Mouse (Mus musculus): ENCODE results near the gene Edem1. TPM values are rescaled to one million over a fixed set of nuclear protein-coding genes. Genes with fewer than 3 reads are reported as not detected.
"Not testable (repeated sequence)": the region's sequence is repeated elsewhere in the genome, so short reads cannot be mapped to it uniquely, and the experiment has no call there.

The Edem1 gene
- polyA plus RNA-seq, 1 experiment, result 241 TPM

GRCm38 (mm10) chr6:108866317-108866716, 37.9 kb downstream of the Edem1 start:
- DNase-seq, result no peak
- Histone ChIP-seq H3K4me3 (ENCODE audit: control insufficient read depth, insufficient read depth, low read length) (no peak overlapping the region), H3K4me1 (replicated peaks; ENCODE audit: control insufficient read depth, insufficient read depth, low read length) (peaks cover 12% of the 10 kb centered on the region), H3K27me3 (ENCODE audit: control insufficient read depth, insufficient read depth, low read length) (no peaks in the 10 kb centered on the region), H3K36me3 (ENCODE audit: control insufficient read depth, insufficient read depth, low read length) (no peaks in the 10 kb centered on the region), H3K27ac (ENCODE audit: control insufficient read depth, insufficient read depth, low read length) (no peak overlapping the region)
- TF ChIP-seq POLR2A (IDR thresholded peaks at IDR 0.05; ENCODE audit: control insufficient read depth, extremely low read depth, insufficient read depth, low read length, poor library complexity), result no peak
- no peak for TF ChIP-seq CTCF (IDR thresholded peaks at IDR 0.05; ENCODE audit: borderline replicate concordance, control insufficient read depth, extremely low read depth, insufficient read depth, low read length, poor library complexity)
- WGBS, result 43% methylated on average over 5 of the region's 5 CpGs

DNA sequence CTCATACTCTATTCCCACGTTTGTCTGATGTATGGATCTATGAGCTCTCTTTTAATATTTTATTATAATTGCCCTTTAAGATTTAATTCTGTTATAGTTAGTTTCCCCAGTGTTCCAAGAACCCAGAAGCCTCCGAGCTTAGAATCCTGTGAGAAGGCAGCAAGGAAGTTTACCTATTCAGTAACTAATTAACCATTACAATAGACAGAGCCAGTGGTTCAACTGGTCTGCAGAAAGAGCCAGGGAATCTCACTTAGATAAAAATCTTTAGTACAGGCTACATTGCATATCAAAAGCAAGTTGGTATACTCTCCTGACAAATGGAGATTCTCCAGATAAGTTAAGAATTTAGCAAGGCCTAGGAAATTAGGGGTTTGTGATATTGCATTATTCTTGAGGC, 40.6 kb downstream of the Edem1 start:
- 89% methylated on average over 2 of the region's 2 CpGs for WGBS
- DNase-seq; H3K27ac ChIP-seq (ENCODE audit: control insufficient read depth, insufficient read depth, low read length); H3K4me1 ChIP-seq (replicated peaks; ENCODE audit: control insufficient read depth, insufficient read depth, low read length); H3K36me3 ChIP-seq (ENCODE audit: control insufficient read depth, insufficient read depth, low read length); H3K4me3 ChIP-seq (ENCODE audit: control insufficient read depth, insufficient read depth, low read length); H3K27me3 ChIP-seq (ENCODE audit: control insufficient read depth, insufficient read depth, low read length): not testable (repeated sequence)

GRCm38 (mm10) chr6:108870421-108870820, 42.0 kb downstream of the Edem1 start:
- no peaks in the 10 kb centered on the region for H3K36me3 ChIP-seq (ENCODE audit: control insufficient read depth, insufficient read depth, low read length)
- DNase-seq, result no peak
- no peak for TF ChIP-seq POLR2A (IDR thresholded peaks at IDR 0.05; ENCODE audit: control insufficient read depth, extremely low read depth, insufficient read depth, low read length, poor library complexity)
- TF ChIP-seq CTCF (IDR thresholded peaks at IDR 0.05; ENCODE audit: borderline replicate concordance, control insufficient read depth, extremely low read depth, insufficient read depth, low read length, poor library complexity), result no peak
- WGBS, result 89% methylated on average over 2 of the region's 2 CpGs
- peaks cover 9% of the 10 kb centered on the region for H3K4me1 ChIP-seq (replicated peaks; ENCODE audit: control insufficient read depth, insufficient read depth, low read length)
- no peaks in the 10 kb centered on the region for H3K27me3 ChIP-seq (ENCODE audit: control insufficient read depth, insufficient read depth, low read length)
- H3K4me3 ChIP-seq (ENCODE audit: control insufficient read depth, insufficient read depth, low read length), result no peak overlapping the region
- no peak overlapping the region for H3K27ac ChIP-seq (ENCODE audit: control insufficient read depth, insufficient read depth, low read length)

- H3K36me3 ChIP-seq (ENCODE audit: control insufficient read depth, insufficient read depth, low read length), result no peaks in the 10 kb centered on the region
- no peak for DNase-seq
- no peak overlapping the region for H3K27ac ChIP-seq (ENCODE audit: control insufficient read depth, insufficient read depth, low read length)
- TF ChIP-seq POLR2A (IDR thresholded peaks at IDR 0.05; ENCODE audit: control insufficient read depth, extremely low read depth, insufficient read depth, low read length, poor library complexity) (no peak), CTCF (IDR thresholded peaks at IDR 0.05; ENCODE audit: borderline replicate concordance, control insufficient read depth, extremely low read depth, insufficient read depth, low read length, poor library complexity) (no peak)
- no peaks in the 10 kb centered on the region for H3K27me3 ChIP-seq (ENCODE audit: control insufficient read depth, insufficient read depth, low read length)
- H3K4me3 ChIP-seq (ENCODE audit: control insufficient read depth, insufficient read depth, low read length), result no peak overlapping the region
- WGBS, result 94% methylated on average over 4 of the region's 4 CpGs
- peaks cover 12% of the 10 kb centered on the region for H3K4me1 ChIP-seq (replicated peaks; ENCODE audit: control insufficient read depth, insufficient read depth, low read length)
These were observed 42.8 kb downstream of the Edem1 start for GRCm38 (mm10) chr6:108871251-108871650.

DNA sequence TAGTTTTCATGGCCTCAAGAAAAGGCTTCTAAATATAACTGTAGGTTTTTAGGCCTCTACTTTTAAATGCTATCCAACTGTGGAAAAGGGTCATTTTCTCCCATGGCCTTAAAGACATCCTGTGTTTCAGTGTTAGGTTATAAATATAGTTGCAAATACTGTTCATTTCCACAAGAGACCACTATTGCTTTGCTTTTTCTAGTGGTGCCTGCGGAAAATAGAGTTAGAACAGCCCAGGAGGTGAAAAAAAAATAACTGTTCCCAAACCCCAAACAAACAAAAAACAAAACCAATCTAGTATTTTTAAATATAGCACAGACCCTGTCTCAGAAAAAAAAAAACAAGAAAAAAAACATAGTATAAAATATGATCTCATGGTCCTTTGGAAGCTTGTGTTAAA, 46.9 kb downstream of the Edem1 start:
- no peaks in the 10 kb centered on the region for H3K27me3 ChIP-seq (ENCODE audit: control insufficient read depth, insufficient read depth, low read length)
- 89% methylated on average over 1 of the region's 1 CpGs for WGBS
- no peaks in the 10 kb centered on the region for H3K36me3 ChIP-seq (ENCODE audit: control insufficient read depth, insufficient read depth, low read length)
- peaks cover 8% of the 10 kb centered on the region for H3K4me1 ChIP-seq (replicated peaks; ENCODE audit: control insufficient read depth, insufficient read depth, low read length)
- no peak overlapping the region for H3K27ac ChIP-seq (ENCODE audit: control insufficient read depth, insufficient read depth, low read length)
- H3K4me3 ChIP-seq (ENCODE audit: control insufficient read depth, insufficient read depth, low read length), result no peak overlapping the region
- DNase-seq, result no peak
- TF ChIP-seq CTCF (IDR thresholded peaks at IDR 0.05; ENCODE audit: borderline replicate concordance, control insufficient read depth, extremely low read depth, insufficient read depth, low read length, poor library complexity) (no peak), POLR2A (IDR thresholded peaks at IDR 0.05; ENCODE audit: control insufficient read depth, extremely low read depth, insufficient read depth, low read length, poor library complexity) (no peak)

GRCm38 (mm10) chr6:108876052-108876451, 47.6 kb downstream of the Edem1 start:
- TF ChIP-seq CTCF (IDR thresholded peaks at IDR 0.05; ENCODE audit: borderline replicate concordance, control insufficient read depth, extremely low read depth, insufficient read depth, low read length, poor library complexity) (no peak), POLR2A (IDR thresholded peaks at IDR 0.05; ENCODE audit: control insufficient read depth, extremely low read depth, insufficient read depth, low read length, poor library complexity) (no peak)
- Histone ChIP-seq H3K27me3 (ENCODE audit: control insufficient read depth, insufficient read depth, low read length) (no peaks in the 10 kb centered on the region), H3K4me1 (replicated peaks; ENCODE audit: control insufficient read depth, insufficient read depth, low read length) (peaks cover 8% of the 10 kb centered on the region), H3K36me3 (ENCODE audit: control insufficient read depth, insufficient read depth, low read length) (no peaks in the 10 kb centered on the region), H3K4me3 (ENCODE audit: control insufficient read depth, insufficient read depth, low read length) (no peak overlapping the region), H3K27ac (ENCODE audit: control insufficient read depth, insufficient read depth, low read length) (no peak overlapping the region)
- 3% methylated on average over 5 of the region's 5 CpGs for WGBS
- peak; percentile 48 for DNase-seq

GRCm38 (mm10) chr6:108876486-108876885, 48.0 kb downstream of the Edem1 start:
- H3K4me3 ChIP-seq (ENCODE audit: control insufficient read depth, insufficient read depth, low read length), result no peak overlapping the region
- no peaks in the 10 kb centered on the region for H3K27me3 ChIP-seq (ENCODE audit: control insufficient read depth, insufficient read depth, low read length)
- no peak overlapping the region for H3K27ac ChIP-seq (ENCODE audit: control insufficient read depth, insufficient read depth, low read length)
- DNase-seq, result no peak
- TF ChIP-seq POLR2A (IDR thresholded peaks at IDR 0.05; ENCODE audit: control insufficient read depth, extremely low read depth, insufficient read depth, low read length, poor library complexity) (no peak), CTCF (IDR thresholded peaks at IDR 0.05; ENCODE audit: borderline replicate concordance, control insufficient read depth, extremely low read depth, insufficient read depth, low read length, poor library complexity) (no peak)
- WGBS, result 49% methylated on average over 2 of the region's 2 CpGs
- H3K36me3 ChIP-seq (ENCODE audit: control insufficient read depth, insufficient read depth, low read length), result no peaks in the 10 kb centered on the region
- peaks cover 8% of the 10 kb centered on the region for H3K4me1 ChIP-seq (replicated peaks; ENCODE audit: control insufficient read depth, insufficient read depth, low read length)

Measured in thymus, adult 2 months (tissue).